Mouse (Mus musculus) megakaryocyte-erythroid progenitor cell, adult 5-6 weeks (primary cell): ENCODE results near the gene Slc1a7. TPM values are rescaled to one million over a fixed set of nuclear protein-coding genes. Genes with fewer than 3 reads are reported as not detected.

Experiments
- ATAC-seq: replicated peaks from 2 replicates; pipeline ENCODE4 v1.8.0; 2016; ENCODE audit warnings: mild to moderate bottlenecking, inconsistent platforms; ENCODE audit not compliant: severe bottlenecking, poor library complexity, low FRiP score, low TSS enrichment
- total RNA-seq, 2 experiments: library from RNA; stranded (forward) in 1 of 2; stranded (reverse) in 1 of 2; fragments of 200-1000, 215-1000 nt in 1 of 2; fragments of >200 nt in 1 of 2; fragmentation: Nextera tagmentation in 1 of 2; gene quantifications; 2 replicates each; pipeline ENCODE4 v1.2.3; 2014 to 2017

The Slc1a7 gene
- total RNA-seq, 2 experiments from 2014 or later: not detected

DNA sequence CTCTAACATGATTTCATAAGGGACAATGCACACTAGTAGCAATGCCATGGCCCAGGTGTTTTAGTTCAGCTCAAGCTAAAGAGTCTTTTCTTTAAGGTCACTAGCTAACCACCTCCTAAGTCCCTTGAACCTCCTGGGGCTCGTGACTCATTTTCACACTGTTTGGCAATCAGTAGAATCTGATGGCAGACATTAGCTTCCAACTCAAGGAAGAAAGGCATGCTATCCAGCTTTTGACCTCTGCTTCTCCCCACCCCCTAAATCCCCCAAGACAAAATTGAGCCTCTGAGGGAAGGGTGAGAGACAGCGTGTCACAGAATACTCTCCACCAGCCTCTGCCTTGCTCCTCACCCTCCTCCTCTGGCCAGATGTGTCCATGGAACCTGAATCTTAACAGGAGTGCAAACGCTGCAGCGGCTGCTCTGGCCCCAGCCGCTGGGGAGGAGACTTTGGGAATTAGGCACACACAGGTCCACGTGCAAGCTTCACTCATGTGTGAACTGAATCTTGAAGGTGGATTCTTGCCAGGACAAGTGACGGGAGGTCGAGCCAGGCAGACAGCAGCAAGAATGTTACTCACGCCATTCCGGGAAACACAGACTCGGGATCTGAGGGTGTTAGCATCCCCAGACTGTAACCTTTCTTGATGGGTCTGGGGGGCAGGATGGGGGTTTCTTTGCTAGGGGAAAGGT lies 30.7 kb downstream of the Slc1a7 start:
- no peak for ATAC-seq

DNA sequence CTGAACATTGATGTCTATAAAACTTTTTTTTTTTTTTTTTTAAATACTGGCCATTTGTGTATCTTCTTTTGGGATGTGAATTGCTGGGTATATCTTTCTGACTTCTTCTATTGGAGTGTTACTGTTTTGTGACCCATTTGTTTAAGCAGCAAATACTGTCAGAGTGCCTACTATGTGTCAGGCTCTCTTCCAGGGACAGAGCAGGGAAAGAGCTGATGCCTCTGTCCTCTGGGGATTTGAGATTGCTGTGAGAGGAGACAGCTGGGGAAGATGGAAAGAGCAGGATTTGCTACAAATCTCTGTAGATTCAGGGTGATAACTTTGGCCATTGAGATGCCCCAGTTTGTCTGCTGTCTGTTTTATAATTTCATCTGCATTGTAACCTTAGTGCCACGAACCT lies 31.2 kb downstream of the Slc1a7 start:
- ATAC-seq: no peak

GRCm38 (mm10) chr4:108005328-108005727 lies 37.2 kb downstream of the Slc1a7 start:
- no peak for ATAC-seq

DNA sequence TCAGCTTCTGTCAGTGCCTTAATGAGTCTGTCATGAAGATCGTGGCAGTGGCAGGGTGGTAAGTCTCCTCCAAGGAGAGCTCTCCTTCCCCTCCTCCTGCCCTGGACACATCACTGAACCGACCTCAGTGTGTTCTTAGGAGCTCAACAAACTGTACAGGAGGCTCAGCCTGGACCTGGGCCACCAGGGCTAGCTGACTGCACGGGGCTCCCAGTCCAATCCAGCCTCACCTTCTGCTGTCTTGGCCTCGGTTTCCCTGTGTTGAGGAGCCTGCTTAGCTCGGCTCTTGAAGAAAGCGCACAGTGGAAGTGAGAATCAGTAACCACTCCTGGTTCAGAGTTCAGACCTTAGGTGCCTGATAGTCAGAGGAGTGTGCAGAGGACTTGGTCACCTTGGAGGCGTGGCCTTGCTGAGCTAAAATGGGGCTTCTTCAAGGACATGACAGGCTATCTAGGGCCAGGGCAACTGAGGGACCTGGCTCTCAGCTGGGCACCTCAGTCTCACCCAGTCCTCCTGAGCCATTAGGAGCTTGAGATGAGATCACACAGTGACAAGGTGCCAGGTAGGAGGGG lies 39.5 kb downstream of the Slc1a7 start:
- ATAC-seq: no peak

DNA sequence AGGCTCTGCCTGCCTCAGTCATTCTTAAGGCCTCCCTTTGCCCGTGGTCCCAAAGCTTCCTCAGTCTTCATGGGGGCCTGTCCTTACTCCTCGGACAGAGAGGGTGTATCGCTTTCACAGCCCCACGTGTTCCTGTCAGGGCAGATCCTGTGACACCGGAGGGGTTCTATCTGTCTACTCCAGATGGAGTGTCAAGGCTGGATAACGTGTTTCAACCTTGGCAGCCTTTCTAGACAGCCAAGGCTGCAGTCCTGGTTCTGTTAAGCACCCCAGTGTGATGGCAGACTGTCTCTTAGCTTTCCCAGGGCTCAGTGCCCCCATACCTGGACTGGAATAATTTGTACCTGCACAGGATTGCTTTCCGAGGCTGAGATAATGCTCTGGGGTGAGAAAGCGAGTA lies 40.4 kb downstream of the Slc1a7 start:
- ATAC-seq: no peak

GRCm38 (mm10) chr4:108014466-108014865 lies 46.3 kb downstream of the Slc1a7 start:
- no peak for ATAC-seq

- ATAC-seq: 0 out of 2 replicates have a peak, but pooled peaks have one; percentile 52
Measured at GRCm38 (mm10) chr4:108015067-108015765, 47.1 kb downstream of the Slc1a7 start.

DNA sequence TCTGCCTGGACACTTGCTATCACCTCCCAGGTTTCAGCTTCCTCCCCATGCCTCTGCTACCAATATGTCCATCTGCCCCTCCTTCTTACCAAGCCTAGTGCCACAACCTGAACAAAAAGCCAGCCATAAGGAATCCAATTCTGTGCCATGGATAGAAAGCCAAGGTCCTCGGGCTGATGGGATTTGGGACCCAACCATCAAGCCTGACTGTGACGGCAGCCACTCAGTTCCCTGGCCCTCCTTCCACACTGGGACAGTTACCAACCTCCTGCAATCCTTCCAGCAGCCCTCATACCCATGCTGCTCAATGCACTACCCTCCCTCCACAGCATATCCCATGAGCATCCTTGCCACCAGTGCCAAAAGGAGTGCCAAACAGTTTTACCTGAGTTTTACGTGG lies 48.2 kb downstream of the Slc1a7 start:
- ATAC-seq: no peak

DNA sequence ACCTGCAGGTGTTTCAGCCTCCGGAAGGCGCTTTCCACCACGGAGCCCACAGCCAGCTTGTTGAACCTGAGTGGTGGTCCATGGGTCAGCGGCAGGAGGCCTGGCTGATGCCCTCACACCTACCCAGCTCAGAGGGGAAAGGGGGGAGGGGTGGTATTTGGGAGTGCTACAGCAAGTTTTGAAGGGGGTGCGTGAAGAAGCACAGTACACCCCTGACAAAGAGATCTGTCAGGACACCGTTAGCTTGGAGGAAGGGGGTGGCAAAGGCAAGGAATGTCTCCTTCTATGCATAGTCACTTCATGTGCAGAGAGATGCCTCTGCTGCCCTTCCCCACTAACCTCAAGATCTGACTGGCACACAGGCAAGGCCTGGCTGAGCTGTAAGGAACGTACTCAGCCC lies 49.7 kb downstream of the Slc1a7 start:
- ATAC-seq: no peak

GRCm38 (mm10) chr4:108018241-108018923 lies 50.2 kb downstream of the Slc1a7 start:
- no peak for ATAC-seq

DNA sequence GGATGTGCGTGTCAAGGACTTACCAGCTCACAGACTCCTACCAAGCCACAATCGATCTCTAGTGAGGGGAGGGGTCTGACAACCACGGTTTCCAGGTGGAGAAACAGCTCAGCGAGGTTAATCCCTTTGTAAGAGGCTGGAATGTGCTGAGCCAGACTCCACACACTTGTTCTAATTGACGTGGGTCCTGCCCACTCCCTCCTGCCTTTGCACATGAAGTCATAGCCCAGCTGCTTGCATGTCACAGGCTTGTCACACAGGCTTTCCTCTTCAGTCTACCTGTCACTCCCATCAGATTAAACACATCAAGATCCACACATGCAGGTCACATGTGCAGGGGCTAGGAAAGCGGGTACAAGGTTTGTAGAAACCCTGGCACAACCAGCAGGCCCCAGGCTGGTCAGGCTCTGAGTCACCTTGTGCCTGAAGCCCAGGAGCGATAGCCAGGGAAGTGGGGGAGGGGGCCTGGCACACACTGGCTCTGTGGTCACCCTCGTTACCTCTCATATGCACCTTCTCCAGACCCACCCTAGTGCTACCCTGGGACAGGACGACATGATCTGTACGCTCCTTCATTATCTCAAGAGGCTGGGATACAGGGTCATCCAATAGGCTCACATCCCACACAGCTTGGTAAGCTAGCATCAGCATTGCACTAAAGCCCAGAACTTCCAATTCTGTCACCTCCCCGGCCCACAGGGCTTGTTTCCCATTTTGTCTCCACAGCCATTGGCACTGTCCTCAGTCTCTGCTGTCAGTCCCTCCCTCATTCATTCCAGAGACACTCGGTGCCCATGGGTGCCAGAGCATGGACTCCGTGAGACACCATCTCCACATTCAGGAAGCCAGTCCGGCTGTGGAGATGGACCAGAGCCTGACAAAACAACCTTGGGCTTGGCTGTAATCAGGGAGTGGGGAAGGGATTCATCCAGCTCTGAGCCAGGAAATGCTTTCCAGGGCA lies 51.1 kb downstream of the Slc1a7 start:
- ATAC-seq: no peak

DNA sequence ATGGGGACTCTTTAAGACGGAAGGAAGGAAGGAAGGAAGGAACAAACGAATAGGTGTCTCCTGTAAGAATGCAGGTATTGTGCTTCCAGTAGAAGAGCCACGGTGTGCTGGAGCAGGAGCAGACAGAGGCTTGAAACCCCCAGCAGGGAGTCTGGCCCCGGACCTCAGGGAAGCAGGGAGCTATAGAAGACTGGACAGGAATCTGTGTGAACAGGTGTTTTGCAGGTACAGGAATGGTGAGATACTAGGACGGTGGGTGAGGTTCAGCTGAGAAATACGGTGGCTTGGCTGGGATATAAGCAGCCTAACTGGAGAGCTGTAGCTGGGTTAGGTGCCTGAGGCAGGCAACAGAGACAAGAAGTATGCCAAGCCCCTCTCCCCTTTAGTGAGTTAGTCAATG lies 52.0 kb downstream of the Slc1a7 start:
- no peak for ATAC-seq

DNA sequence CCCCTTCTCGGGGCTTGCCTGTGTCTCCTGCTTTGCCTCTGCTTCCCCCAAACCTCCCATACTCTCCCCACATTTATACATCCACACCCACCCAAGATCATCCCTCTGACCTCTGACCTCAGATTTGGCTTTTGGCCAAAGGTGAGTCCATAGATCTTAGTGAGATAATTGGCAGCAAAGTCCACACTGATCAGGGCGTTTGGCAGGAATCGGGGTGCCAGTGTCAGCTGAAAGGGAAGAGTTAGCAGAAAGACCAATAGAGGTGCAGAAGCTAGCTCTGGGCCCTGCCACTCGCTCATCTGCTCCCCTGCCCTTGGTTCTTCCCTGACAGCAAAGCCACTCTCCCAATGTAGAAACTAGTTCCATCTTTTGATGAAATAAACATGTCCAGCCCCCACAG lies 55.1 kb downstream of the Slc1a7 start:
- no peak for ATAC-seq

- no peak for ATAC-seq
Measured at GRCm38 (mm10) chr4:108024641-108025040, 56.5 kb downstream of the Slc1a7 start.

DNA sequence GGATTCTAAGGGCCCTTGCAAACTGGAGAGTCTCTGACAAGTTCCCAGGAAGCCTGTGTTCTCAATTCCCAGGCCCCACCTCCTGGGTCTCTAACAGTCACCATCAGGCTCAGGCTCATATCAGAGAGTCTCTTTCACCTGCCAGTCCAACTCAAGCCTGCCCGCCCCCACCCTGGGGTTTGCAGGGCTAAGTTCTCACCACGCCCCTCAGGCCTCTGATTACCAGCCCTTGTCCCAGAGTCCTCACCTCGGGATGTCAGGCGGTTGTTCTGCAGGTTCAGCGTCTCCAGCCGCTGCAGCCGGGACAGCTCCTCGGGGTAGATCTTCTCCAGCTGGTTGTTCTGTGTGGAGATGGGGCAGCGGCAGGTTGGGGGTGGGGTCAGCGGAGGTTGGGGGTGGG lies 57.1 kb downstream of the Slc1a7 start:
- ATAC-seq: peak; percentile 24; the same call in 1 of the 2 replicates

GRCm38 (mm10) chr4:108026193-108026592 lies 58.1 kb downstream of the Slc1a7 start:
- ATAC-seq: no peak; the same call in 1 of the 2 replicates

DNA sequence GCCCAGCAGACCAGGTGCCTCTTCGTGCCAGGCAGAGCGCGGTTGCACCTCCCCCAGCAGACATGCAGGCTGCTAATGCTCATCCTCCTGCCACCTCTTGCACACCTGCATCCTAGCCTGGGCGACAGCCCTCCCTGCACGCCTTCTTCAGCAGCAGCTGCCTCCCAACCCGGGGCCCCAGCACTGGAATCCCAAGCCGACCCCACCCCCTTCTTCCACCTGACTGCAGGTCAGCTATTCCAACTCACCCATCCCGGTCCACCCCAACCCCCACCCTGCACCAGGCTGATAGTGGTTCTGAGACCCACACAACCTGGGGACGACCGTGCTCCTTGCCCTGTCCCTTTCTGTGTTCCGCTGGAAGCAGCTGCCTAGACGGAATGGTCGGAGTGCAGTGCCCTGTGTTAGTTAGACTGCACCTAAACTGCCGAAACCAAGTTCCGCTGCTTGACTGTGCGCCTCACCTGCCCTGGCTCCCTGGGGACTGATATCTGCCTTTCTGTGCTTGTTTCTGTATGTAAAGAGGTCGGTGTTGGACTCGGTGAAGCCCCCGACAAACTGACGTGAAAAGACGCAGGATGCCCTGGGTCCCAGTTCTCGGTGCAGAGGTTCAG lies 62.9 kb downstream of the Slc1a7 start:
- ATAC-seq: no peak

- 0 out of 2 replicates have a peak, but pooled peaks have one; percentile 32 for ATAC-seq
Measured at GRCm38 (mm10) chr4:108031502-108032351, 63.6 kb downstream of the Slc1a7 start.
